Mouse (Mus musculus): Measurements from ENCODE around the gene Cyp1a1.
"Not testable (repeated sequence)": the region's sequence is repeated elsewhere in the genome, so short reads cannot be mapped to it uniquely, and the experiment has no call there.

- not testable (repeated sequence) for TF ChIP-seq POLR2A (IDR thresholded peaks at IDR 0.05; ENCODE audit: control insufficient read depth, low read depth, low read length); CTCF (IDR thresholded peaks at IDR 0.05; ENCODE audit: control insufficient read depth, insufficient read depth, insufficient replicate concordance, low read depth, low read length)
Measured at GRCm38 (mm10) chr9:57710214-57710613, 22.5 kb downstream of the Cyp1a1 start.

All from testis, adult 2 months (tissue).